Mouse (Mus musculus) liver, adult 2 months (tissue): Measurements from ENCODE around the gene Ppcdc. TPM values are rescaled to one million over a fixed set of nuclear protein-coding genes. Genes with fewer than 3 reads are reported as not detected.

Experiments used
- DNase-seq: peaks from one replicate; pipeline ENCODE4 v3.0.0-alpha.2; 2011; ENCODE audit warnings: low read depth, low spot score; ENCODE audit errors: extremely low read depth
- H3K27ac ChIP-seq: fragments of 200-500 bp; replicated peaks from 2 replicates; pipeline ENCODE4 v1.5.1; 2012; ENCODE audit warnings: low read depth, mild to moderate bottlenecking, control low read depth, inconsistent platforms, low read length; ENCODE audit not compliant: insufficient read depth
- H3K27me3 ChIP-seq: fragments of 200-500 bp; 2 replicates; pipeline ENCODE4 v1.6.1; 2012; ENCODE audit warnings: mild to moderate bottlenecking, moderate library complexity, low read length, inconsistent platforms; ENCODE audit not compliant: control insufficient read depth, insufficient read depth
- H3K36me3 ChIP-seq: fragments of 200-500 bp; 2 replicates; pipeline ENCODE4 v1.6.1; 2012; ENCODE audit warnings: low read length, inconsistent platforms; ENCODE audit not compliant: control insufficient read depth, insufficient read depth
- H3K4me1 ChIP-seq: fragments of 200-500 bp; 2 replicates; pipeline ENCODE4 v1.6.1; 2011; ENCODE audit warnings: low read length; ENCODE audit not compliant: control insufficient read depth, insufficient read depth
- H3K4me3 ChIP-seq: fragments of 200-500 bp; 2 replicates; pipeline ENCODE4 v1.5.1; 2011; ENCODE audit warnings: low read depth, mild to moderate bottlenecking, control low read depth, low read length, moderate library complexity; ENCODE audit not compliant: insufficient read depth
- H3K79me2 ChIP-seq: fragments of 200-500 bp; 2 replicates; pipeline ENCODE4 v1.6.1; 2012; ENCODE audit warnings: inconsistent platforms, mild to moderate bottlenecking, low read length, moderate library complexity; ENCODE audit not compliant: control insufficient read depth, insufficient read depth
- H3K9ac ChIP-seq: fragments of 200-500 bp; 2 replicates; pipeline ENCODE4 v1.6.1; 2012; ENCODE audit warnings: low read depth, mild to moderate bottlenecking, control low read depth, inconsistent platforms, low read length
- CTCF ChIP-seq: fragments of 200-500 bp; IDR thresholded peaks from 2 replicates; pipeline ENCODE4 v1.5.1; 2011; ENCODE audit warnings: low read depth, low read length, control low read depth
- POLR2A ChIP-seq: fragments of 200-500 bp; IDR thresholded peaks from 2 replicates; pipeline ENCODE4 v1.6.1; 2011; ENCODE audit warnings: low read length, control low read depth; ENCODE audit not compliant: insufficient read depth; ENCODE audit errors: extremely low read depth
- WGBS: fragments of 180-500 bp; shearing (Covaris S2); methylation state at CpG from one replicate; pipeline ENCODE4 v1.1.7; 2018; 5-methylcytosine and 5-hydroxymethylcytosine counted together
- polyA plus RNA-seq: library from polyadenylated mRNA; depleted of rRNA; stranded (reverse); fragments of >200 nt; gene quantifications from 2 replicates; pipeline ENCODE4 v1.2.3, GENCODE M21; 2012
- total RNA-seq: library from RNA; depleted of rRNA; stranded (reverse); fragments of >200 nt; gene quantifications from 2 replicates; pipeline ENCODE4 v1.2.3, GENCODE M21; 2014

The Ppcdc gene
- total and polyA plus RNA-seq, 2 experiments = 11.3 to 42.4 TPM

- Histone ChIP-seq H3K27ac (no peak overlapping the region), H3K27me3 (no peaks in the 10 kb centered on the region), H3K79me2 (no peaks in the 10 kb centered on the region), H3K4me1 (no peaks in the 10 kb centered on the region), H3K9ac (no peak overlapping the region), H3K36me3 (no peaks in the 10 kb centered on the region), H3K4me3 (no peak overlapping the region)
- TF ChIP-seq POLR2A (no peak), CTCF (no peak)
- 95% methylated on average over 5 of the region's 5 CpGs for WGBS
- no peak for DNase-seq
These were observed 35.9 kb downstream of the Ppcdc start for GRCm38 (mm10) chr9:57404036-57404435.

DNA sequence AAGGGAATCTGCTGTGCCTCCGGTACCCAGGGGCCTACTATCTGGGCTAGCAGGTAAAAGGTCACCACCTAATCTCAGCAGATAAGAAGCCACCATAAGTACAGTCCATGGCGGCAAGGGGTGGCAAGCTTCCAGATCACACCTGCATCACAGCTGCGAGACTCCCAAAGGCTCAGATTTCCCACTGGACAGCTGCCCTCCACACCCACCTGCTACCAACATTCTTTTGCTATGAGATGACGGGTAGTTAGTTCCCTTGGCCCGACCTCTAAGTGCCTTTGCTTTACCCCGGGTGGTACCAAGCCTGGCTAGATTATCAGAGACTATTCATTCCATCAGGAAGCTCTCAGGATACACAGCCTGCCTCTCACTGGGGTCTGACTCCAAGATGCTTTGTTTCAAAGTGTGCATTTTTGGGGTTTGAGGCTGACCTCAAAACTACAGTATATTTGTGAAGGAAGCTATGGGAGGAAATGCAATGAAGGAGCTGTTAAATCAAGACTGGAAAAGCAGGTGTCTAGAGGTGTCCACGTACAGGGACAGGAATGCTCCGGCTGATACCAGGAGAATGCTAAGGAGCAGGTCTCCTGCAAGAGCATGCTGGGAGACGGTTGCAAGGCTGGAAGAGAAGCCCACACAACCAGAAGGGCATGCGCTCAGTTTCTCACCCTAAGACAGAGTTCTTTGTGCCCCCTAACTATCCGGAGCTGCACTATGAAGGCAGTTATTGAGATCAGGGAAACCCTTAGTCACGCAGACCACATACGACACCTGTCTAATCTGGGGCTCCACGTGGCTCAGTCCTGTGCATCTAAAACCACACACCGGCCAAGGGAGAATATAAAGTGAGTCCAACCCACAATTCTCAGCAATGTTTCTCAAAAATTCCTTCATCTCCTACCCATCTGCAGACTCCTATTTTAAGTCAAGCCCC, 37.3 kb downstream of the Ppcdc start:
- Histone ChIP-seq H3K4me3 (no peak overlapping the region), H3K4me1 (no peaks in the 10 kb centered on the region), H3K27me3 (no peaks in the 10 kb centered on the region), H3K36me3 (no peaks in the 10 kb centered on the region), H3K27ac (no peak overlapping the region), H3K9ac (no peak overlapping the region), H3K79me2 (no peaks in the 10 kb centered on the region)
- DNase-seq = no peak
- 80% methylated on average over 15 of the region's 15 CpGs for whole genome bisulfite sequencing
- TF ChIP-seq POLR2A (no peak), CTCF (no peak)

GRCm38 (mm10) chr9:57398773-57399172, 41.2 kb downstream of the Ppcdc start:
- no peak overlapping the region for H3K27ac ChIP-seq
- no peak for DNase-seq
- TF ChIP-seq POLR2A = no peak
- TF ChIP-seq CTCF = no peak
- no peak overlapping the region for H3K9ac ChIP-seq
- no peak overlapping the region for H3K4me3 ChIP-seq
- WGBS = 100% methylated on average over 2 of the region's 2 CpGs
- no peaks in the 10 kb centered on the region for H3K4me1 ChIP-seq
- H3K36me3 ChIP-seq = no peaks in the 10 kb centered on the region
- H3K27me3 ChIP-seq = no peaks in the 10 kb centered on the region
- H3K79me2 ChIP-seq = no peaks in the 10 kb centered on the region

- TF ChIP-seq POLR2A (no peak), CTCF (no peak)
- 79% methylated on average over 1 of the region's 1 CpGs for WGBS
- Histone ChIP-seq H3K27me3 (no peaks in the 10 kb centered on the region), H3K79me2 (no peaks in the 10 kb centered on the region), H3K4me1 (peaks cover 2% of the 10 kb centered on the region; the same call in 1 of the 2 replicates), H3K27ac (no peak overlapping the region), H3K9ac (no peak overlapping the region), H3K36me3 (no peaks in the 10 kb centered on the region), H3K4me3 (no peak overlapping the region)
- no peak for DNase-seq
These were observed 47.0 kb downstream of the Ppcdc start for GRCm38 (mm10) chr9:57392892-57393291.

- Histone ChIP-seq H3K27me3 (no peaks in the 10 kb centered on the region), H3K4me1 (peaks cover 2% of the 10 kb centered on the region; the same call in 1 of the 2 replicates), H3K4me3 (no peak overlapping the region), H3K79me2 (no peaks in the 10 kb centered on the region), H3K27ac (no peak overlapping the region), H3K36me3 (no peaks in the 10 kb centered on the region), H3K9ac (no peak overlapping the region)
- no peak for TF ChIP-seq POLR2A
- no peak for TF ChIP-seq CTCF
- 94% methylated on average over 3 of the region's 3 CpGs for WGBS
- DNase-seq = no peak
These were observed 49.1 kb downstream of the Ppcdc start for GRCm38 (mm10) chr9:57390869-57391268.

GRCm38 (mm10) chr9:57389131-57389530, 50.8 kb downstream of the Ppcdc start:
- 41% methylated on average over 1 of the region's 1 CpGs for WGBS
- no peaks in the 10 kb centered on the region for H3K27me3 ChIP-seq
- no peaks in the 10 kb centered on the region for H3K79me2 ChIP-seq
- no peaks in the 10 kb centered on the region for H3K36me3 ChIP-seq
- H3K27ac ChIP-seq = no peak overlapping the region
- no peak for TF ChIP-seq CTCF
- no peak for TF ChIP-seq POLR2A
- peaks cover 2% of the 10 kb centered on the region; the same call in 1 of the 2 replicates for H3K4me1 ChIP-seq
- DNase-seq = no peak
- no peak overlapping the region for H3K9ac ChIP-seq
- H3K4me3 ChIP-seq = no peak overlapping the region
